12 mouse cellular contexts compared by ENCODE assay signal in the genomic region with DNA sequence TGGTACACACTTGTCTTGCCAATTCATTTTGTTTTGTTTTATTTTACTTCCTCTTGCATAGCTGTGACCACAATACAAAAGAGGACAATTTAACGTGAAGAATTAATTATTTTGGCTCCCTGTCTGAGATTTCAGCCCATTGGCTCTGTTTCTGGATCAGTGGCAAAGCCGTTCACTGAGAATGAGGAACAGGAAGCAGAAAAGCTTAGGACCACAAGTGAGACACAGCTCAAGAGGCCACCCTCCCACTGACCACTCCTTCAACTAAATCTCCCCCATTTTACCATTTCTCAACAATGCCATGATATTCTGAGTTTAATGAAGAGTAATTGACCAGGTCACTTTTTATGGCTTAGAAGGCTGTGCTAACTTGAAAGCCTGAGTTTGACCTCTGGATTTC.
"Had no signal": no experiment of that assay in that cellular context is flagged by ENCODE, and none has a peak within 500 bp of the region (broad histone marks: within the 10 kb centered on the region; RNA-seq: fewer than 3 reads in every experiment).

No protein-coding gene starts in this region.

- DNase-seq: kidney, adult 11 months; kidney, postnatal 36 days; layer of hippocampus, adult 9-11 months; lung, adult 2 months; lung, postnatal 10 days; midbrain, embryonic 14.5 days; right cerebral cortex, postnatal 14 days; thymus, postnatal 36 days had no signal

- H3K27me3 ChIP-seq: liver, embryonic 15.5 days; neural tube, embryonic 13.5 days had no signal

- H3K27ac ChIP-seq: limb, embryonic 10.5 days; liver, embryonic 15.5 days; midbrain, embryonic 10.5 days; neural tube, embryonic 13.5 days had no signal

- H3K4me3 ChIP-seq: limb, embryonic 10.5 days; liver, embryonic 15.5 days; midbrain, embryonic 10.5 days; neural tube, embryonic 13.5 days had no signal

- H3K36me3 ChIP-seq: liver, embryonic 15.5 days had no signal

- H3K4me1 ChIP-seq: liver, embryonic 15.5 days; midbrain, embryonic 10.5 days; neural tube, embryonic 13.5 days had no signal
